Mouse (Mus musculus): ENCODE data around the gene Hspa12a.
"Not testable (repeated sequence)": the region's sequence is repeated elsewhere in the genome, so short reads cannot be mapped to it uniquely, and the experiment has no call there.

Hspa12a gene

DNA sequence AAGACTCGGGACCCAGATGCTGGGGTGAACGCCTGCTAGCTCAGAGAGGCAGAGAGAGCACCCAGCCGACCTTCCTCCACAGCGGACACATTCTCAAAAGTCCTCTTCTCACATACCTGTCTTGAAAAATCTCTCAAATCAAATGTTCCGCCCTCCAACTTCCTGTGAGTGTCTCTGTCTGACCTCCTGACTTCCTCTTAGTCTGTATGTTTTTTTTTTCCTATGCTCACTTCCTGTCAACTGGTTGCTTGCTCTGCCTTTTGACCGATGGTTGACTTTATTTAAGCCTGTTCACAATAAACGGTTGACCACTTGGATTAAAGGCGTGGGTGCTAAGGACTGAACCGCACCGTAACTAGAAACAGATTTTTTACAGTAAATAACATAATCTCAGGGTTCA, 35.4 kb downstream of the Hspa12a start:
- DNase-seq (ENCODE audit: low spot score), result no peak

DNA sequence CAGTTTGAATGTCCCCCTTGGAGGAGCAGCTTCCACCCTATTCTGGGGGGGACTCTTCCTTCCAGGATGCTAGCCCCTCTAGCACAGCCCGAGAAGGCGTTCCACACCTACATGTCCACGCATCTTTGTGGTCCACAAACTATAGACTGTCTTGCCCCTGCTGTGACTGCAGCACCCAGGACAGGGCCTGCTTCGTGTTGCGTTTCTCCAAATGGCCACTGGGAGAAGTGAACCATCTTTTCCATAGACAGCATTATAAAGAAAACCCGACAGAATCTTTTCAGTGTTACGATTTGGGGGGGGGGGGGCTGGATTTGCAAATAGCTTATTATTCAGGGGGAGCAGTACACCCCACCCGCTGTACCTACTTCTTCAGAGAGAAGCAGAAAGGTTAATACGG, 36.8 kb downstream of the Hspa12a start:
- no peak for DNase-seq (ENCODE audit: low spot score)

DNA sequence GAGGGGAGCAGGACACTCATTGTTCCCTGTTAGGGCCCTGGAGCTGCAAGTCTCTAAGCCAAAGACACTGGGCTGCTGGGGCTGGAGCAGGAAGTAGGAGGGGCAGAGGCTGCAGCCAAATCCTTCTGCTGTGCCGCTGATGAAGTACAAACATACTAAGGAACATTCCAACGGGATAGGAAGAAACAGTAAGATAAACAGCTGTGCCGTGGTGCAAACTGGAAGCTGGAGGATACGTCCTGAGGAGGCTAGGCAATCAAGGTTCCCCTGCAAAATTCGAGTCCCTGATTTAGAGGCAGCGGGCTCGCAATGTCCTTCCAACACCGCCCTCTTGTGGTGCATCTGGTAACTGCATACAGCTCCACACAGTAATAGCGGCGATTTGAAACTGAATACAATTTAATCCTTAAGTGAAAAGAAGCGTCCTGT, 39.5 kb downstream of the Hspa12a start:
- DNase-seq (ENCODE audit: low spot score), result peak; percentile 64

DNA sequence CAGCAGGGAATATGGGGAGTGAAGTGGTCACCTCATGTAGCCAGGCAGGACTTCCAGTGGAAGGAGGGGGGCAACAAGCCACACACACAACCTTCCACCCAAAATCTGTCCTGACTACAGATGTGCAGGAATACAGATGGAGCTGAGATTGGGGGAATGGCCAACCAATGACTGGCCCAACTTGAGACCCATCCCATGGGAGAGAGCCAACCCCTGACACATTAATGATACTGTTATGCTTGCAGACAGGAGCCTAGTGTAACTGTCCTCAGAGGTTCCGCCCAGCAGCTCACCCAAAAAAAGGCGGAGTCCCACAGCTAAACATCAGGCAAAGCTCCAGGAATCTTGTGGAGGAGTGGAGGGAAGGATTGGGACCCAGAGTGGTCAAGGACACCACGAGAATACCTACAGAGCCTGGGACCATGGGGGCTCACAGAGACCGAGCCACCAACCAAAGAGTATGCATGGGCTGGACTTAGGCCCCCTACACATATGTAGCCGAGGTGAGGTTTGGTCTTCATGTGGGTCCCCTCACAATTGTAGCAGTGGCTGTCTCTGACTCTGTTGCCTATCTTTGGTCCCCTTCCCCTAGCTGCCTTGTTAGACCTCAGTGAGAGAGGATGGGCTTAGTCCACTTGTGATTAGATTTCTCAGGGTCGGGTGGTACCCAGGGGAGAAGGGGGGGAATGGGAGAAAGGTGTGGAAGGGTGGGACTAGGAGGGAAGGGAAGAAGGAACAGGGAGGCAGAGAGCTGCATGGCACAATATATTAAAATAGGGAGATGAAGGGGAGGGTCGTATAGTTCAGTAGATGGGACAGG, 40.2 kb downstream of the Hspa12a start:
- DNase-seq (ENCODE audit: low spot score), result no peak

DNA sequence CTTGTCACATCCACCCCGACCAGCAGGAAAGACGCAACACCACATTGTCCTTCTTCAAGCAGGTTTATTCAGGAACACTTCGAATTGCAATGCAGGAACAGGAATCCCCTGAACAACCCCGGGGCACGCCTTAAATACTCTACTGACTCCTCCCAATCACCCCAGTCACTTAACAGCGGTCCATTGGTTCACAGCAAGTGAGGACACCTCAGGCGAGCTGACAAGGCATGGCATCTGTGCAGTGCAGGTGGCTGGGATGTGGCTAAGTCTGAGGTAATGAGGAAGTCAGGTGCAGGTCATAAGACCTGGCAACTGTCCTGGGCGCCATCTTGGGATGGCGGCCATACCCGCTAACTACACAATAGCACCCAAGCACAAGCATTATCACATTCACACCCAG, 43.0 kb downstream of the Hspa12a start:
- not testable (repeated sequence) for DNase-seq (ENCODE audit: low spot score)

DNA sequence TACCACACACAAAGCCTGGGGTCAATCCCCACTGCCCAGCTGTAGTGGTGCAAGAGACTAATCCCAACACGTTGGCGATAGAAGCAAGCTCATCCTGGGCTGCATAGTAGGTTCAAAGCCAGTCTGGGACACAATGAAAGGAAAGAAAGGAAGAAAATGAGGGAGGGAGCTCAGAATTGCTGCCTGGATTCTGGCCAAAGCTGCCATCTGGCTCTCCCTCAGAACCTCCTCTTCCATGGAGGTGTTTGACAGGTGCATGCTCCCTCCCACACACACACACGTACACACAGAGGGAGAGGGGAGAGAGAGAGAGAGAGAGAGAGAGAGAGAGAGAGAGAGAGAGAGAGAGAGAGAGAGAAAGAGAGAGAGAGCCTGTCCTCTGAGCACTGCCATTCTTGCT, 47.2 kb downstream of the Hspa12a start:
- no peak for DNase-seq (ENCODE audit: low spot score)

DNA sequence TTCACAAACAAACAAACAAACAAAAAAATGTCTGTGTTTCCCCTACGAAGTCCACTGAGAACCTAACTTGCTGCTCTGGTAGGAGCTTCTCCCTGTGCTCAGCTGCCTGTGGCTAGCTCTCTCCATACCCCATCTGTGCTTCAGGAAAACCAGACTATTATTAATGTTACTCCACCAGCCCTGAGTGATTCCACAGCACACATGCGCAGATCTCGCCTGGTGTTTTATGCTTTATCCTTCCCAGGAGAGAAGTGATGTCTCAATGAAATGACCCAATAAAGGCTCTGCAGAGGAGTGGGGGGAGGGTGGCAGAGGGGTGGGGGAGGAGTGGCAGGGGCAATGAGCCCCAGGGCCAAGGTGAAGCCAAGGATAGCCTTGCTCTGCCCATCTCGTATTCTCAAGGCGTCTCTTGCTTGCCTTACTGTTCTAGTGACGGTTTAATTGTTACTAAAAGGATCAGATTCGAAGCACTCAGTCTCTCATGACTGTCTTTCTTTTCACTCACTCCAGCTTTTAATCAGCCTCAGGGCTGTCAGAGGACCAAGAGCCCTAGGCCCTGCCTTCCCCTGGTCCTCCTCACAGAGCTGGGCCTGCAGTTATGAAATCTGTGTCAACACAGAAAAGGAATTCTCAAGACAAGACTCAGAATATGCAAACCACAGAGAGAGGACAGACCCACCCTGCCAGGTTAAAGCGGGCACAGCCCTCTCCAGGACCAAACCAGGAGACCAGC, 54.0 kb downstream of the Hspa12a start:
- no peak for DNase-seq (ENCODE audit: low spot score)

DNA sequence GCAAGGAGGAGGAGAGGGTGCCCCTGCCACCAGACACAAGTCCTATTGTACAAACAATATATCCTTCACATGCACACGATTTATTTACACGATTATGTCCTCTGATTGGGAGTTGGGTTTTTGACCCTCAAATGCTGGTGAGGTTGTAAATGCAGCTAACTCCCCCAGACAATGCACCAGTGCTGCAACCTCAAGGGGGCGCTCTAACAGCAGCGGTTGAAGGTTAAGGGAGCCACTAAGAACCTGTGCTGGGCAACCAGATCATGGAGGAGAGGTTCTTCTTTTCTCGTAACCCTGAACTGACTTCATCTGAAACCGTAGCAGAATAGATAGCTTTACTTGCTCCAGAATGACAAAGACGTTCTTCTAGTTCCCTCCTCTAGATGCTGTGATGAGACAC, 57.0 kb downstream of the Hspa12a start:
- DNase-seq (ENCODE audit: low spot score), result no peak

DNA sequence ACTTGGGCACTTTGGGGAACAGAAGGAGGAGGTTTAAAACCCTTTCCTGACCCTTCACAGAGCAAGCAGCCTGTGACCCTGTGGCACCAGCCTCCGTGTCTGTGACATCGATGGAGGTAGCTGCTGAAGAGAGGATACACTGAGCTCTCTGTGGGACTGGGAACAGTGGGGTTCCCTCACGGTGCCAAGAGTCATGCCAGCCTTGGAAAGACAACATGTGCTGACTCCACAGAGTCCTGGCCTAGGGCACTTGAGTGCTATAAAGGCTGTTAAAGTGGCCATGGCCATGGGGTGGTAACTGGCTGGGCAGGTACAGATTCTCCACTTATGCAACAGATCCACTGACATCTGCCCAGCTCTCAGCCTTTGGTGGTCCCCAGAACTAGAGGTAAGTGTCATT, 60.0 kb downstream of the Hspa12a start:
- DNase-seq (ENCODE audit: low spot score), result no peak

DNA sequence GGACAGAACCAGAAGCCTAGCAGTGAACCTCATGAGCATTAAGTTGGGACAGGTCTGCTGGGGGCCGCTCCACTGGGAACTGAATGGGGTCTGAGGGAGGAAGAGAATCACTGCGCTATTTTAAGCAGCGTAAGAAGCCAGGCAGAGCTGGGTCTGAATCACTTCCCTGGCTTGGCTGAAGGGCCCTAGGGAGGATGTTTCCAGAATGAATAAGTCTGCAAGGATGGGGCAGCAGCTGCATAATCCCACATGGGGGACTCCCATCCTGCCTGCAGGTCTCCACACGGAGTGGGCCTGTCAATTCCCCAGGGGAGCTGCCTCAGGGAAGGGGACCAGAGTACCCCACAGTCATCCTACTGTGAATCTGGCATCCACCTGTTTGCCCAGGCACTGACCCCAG, 61.1 kb downstream of the Hspa12a start:
- DNase-seq (ENCODE audit: low spot score), result no peak

DNA sequence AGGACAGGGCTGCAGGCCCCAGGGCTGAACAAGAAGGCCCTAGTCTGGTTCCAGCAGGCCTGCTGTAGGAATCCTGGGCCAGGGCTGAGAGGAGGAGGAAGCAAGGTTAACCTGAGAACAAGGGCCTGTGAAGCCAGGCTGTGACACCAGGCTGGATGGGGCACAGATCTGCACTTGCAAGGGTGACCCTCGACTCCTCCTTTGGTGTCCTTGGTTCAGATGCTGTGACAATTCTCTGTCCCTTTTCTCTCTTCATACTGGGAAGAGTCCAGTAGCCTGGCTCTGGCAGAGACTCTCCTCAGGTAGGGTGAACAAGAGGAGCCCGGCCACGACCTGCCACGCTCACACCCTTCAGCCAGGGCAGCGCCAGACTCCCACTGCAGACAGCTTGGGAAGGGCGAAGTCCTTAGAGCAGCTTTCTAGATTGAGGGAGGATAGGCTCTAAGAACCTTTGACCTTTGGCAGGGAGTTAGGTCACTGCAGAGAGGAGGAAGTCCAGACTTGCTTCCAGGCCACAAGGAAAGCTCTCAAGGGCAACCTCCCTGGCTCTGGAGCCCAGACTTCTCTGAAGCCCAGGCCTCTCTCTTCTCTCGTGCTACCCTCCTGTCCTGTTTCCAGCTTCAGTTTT, 64.0 kb downstream of the Hspa12a start:
- no peak for DNase-seq (ENCODE audit: low spot score)

DNA sequence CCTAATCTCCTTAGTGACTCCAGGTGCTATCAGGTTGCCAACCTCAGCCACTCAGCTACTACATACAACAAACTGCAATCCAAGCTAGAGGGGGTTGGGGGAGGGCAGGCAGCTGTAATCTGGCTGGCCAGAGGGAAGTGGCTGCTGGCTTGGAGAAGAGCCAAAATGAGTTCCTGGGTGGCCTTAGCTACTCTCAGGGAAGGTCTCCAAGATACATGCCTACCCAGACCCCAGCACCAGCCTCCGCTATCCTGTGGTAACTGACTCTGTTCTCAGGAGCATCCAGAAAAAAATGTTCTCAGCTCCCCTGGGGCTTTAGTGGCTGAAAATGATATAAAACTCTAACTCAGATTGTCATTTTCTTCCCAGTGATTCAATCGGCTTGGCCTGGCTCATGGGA, 64.9 kb downstream of the Hspa12a start:
- DNase-seq (ENCODE audit: low spot score), result no peak

DNA sequence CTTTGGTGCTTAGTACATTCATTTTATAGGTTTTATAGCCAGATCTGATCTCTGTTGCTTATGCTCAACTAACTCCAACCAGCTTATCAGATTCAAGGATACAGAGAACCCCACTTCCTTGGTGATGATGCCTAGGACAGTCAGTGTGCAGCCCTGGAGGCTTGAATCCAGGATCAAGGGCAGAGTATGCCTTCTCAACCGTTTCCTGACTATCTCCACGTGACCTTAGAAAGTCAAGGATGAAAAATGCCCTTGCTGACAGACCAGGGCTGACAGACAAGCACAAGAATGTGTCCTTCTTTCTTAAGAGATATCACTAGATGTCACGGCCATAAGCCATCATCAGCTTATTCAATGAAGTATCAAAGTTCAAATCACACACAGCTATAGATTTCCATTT, 69.9 kb downstream of the Hspa12a start:
- DNase-seq (ENCODE audit: low spot score), result no peak

DNA sequence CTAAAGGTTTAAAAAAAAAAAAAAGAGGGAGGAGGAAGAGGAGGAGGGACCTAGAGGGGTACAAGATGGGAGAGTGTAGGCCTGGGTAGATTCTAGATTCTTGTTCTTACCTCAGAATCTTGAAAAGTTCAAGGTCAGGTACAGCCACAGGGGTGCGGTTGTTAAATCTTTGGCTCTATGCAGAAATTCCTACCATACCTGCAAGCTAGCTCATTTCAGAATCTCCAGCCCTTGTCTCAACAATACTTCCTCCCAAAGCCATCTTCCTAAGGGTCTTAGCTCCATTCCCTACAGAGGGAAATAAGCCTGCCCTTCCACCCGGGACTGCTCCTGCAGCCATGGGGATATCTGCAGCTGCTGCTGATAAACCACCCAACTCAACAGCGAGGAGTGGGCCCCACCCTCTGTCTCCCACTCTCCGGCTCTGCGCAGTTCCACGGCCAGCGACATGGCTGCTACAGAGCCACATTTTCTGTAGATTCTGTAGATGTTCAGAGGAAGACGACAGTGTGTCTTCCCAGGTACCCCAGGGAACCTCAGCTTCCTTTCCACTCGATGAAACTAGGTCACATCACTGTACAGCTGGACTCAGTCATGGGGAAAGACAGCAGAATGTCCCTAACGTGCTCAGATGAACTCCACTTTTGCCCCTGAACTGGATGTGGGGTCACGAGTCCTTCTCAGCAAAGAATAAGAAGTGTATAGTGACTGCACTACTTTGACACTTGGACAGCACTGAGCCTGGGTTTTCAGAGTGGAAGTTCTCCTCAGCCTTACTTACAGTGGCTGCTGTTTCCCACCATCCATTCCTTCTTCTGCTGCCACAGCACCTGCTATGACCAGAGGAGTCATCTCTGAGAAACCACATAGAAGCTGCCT, 70.8 kb downstream of the Hspa12a start:
- no peak for DNase-seq (ENCODE audit: low spot score)

DNA sequence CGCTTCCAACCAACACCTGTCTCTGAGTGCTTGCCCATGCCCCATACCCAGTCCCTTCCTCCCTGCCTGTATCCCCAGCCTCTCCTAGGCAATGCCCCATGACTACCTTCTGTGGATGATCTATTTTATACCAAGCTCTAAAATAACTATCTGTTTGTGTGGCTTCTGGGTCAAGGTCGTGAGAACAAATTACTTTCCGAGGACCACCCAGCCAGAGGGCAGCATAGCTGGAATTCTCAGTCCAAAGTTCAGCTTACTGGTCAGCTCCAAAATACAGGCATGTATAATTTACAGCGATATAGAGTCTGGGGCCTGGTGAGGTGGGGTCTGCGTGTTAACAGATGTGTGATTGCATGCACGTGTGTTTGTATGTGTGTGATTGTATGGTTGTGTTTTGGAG, 71.6 kb downstream of the Hspa12a start:
- DNase-seq (ENCODE audit: low spot score), result no peak

DNA sequence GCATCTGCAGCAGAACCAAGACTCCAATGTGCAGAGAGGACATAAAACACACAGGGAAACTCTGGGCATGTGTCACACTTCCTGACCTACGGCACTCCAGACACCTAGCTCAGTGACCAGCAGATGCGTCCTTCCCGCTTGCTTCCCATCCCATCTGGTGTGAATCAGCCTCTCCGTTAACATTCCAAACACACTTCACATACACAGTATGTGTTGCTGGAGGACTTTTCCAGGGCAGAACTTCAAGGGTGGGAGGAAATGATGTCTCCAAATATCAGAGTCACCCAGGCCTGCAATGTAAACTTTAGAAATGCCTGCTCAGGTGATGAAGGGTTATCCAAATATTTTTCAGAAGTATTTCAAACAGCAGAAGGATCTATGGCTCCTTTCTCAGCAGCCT, 76.8 kb downstream of the Hspa12a start:
- no peak for DNase-seq (ENCODE audit: low spot score)

DNA sequence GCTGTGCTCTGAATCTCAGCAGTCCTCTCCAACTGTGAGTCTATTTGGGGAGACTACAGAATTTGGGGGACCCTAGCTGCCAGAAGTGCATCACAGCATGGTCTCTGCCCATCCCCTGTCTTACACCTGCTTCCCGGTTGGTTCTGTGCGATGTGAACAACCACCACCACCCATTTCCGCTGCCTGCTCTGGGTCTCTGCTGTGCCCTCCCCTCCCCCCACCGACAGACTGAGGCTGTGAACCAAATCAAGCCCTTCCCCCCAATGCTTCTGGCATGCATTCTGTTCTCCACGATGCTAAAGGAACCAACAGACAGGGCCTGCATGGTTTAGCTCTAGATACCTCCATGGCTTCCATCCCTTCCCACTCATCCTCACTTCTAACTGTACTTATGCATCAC, 78.2 kb downstream of the Hspa12a start:
- no peak for DNase-seq (ENCODE audit: low spot score)

DNA sequence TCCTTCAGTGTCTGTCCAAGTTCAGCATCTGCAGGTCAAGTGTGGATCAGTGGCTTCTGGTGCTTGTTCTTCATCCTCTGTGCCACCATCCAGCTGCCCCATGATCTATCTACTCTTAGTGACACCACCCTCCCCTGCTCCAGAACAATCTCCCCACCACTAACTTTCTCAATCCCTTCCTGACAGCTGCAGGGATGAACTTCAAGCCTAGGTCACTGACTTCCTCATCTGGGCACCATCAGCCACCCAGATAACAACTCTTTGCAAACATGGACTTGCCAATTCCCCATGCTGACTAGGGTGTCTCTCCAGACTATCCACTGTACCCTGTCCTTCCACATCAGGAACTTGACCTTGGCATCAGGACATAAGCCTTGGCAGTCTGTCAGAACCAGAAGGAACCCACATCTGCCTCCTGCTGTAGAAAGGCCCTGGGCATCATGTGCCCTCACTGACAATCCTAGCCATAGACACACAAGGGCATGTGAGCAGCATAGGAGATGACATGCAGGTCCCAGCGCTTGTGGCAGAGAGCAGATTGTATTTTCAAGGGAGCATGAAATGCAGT, 79.4 kb downstream of the Hspa12a start:
- no peak for DNase-seq (ENCODE audit: low spot score)

DNA sequence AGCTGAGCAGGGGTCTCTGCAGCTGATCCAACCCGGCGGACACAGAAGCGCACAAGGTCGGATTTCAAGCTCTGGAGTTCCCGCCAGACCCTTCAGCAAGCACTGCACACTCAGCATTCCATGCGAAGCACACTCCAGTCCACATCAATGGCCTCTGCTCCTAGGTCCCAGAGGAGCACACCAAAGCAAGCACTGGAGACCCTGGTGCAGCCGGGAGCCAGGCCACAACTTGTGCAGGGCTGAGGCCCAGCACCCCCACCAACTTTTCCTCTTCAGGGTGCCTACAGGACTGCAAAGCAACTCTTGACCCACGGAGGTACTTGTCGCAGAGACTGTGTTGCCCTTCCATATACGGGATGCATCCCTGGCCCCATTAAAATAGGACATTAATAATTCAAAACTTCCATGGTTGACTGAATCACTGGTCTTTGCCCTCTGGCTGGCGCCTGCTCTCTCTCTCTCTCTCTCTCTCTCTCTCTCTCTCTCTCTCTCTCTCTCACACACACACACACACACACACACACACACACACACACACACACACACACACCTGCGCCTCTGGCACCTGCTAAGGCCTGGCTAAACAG, 82.2 kb downstream of the Hspa12a start:
- no peak for DNase-seq (ENCODE audit: low spot score)

DNA sequence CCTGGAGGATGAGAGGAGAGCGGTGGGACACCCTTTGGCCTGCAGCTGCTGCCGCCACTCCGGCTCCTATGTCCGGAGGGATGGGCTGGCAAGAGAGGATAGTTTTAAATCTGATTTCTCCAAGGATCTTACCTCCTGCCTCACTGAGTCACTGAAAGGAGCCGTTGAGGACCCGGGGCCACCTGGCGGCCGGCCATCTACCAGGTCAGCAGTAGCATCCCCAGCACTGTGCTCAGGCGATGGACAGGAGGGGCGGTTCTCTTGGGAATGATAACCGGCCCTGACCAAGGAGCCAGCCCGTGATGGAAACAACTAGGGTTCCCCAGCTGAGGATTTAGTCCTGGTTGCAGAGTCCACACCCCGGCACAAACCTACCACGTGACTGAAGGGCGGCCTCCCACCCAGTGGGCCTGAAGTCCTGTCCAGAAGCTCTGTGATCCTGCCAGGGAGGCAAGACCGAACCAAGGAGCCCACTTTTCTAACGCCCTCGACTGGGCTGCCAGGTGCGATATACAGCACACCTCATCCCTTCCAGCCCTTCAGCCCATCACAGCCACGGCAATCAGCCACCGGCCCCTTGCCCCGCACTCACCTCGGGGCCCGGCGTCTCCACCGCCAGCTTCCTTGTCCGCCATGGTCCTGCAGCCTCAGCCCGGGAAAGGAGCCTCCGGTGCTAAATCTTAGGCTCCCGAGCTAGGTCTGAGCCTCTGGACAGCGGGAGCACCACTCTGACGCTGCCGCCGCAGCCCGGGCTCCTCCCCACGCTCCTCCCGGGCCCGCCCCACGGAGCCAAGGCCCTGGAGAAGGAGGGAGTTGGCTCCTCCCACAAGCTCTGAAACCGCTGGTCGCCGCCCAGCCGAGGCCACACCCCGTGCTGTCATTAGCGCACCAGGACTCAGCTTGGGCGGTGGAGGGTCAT, 82.9 kb downstream of the Hspa12a start:
- DNase-seq (ENCODE audit: low spot score), result peak; percentile 73
